Mouse (Mus musculus): Measurements from ENCODE around the gene Gm3417. TPM values are rescaled to one million over a fixed set of nuclear protein-coding genes. Genes with fewer than 3 reads are reported as not detected.

The Gm3417 gene
- not detected in 2 replicates for total RNA-seq (2023)

DNA sequence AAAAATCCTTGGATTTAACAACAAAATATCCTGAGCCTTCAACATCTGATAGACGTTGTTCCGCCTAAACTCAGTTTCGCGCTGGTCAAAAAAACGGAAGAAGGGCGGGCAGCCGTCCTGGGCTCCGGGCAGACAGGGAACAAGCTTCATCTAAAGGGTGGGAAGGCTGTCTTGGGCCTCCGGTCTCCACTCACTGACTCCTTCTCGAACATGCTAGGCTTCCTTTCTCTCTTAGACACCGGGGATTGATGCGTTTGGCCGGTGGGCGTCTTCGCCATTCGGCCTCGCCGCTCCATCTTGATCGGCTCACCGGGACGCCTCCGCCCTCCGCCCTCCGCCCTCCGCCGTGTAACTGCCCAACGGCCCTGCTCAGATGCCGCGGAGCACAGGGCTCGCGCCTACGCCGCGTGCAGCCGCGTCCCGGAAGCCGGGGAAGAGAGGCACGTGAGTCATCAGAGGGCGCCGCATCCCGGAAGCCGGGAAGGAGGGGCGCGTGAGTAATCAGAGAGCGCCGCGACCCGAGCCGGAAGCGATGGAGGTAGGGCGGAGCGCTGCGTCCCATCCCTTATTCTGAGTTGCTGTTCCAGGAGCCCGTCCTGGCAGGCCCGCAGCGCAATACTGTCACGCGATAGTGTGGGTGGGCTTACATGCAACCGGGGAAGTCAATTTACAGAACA, at the start of gene Gm3417, which contains the start of gene 9030025P20Rik:
Gene Gm3417, minus strand, starts transcription at position 429 of the 677 bp plus-strand sequence.
Gene 9030025P20Rik, plus strand, starts transcription at position 107 of the 677 bp plus-strand sequence.

GRCm38 (mm10) chr17:15009706-15010413, 31.3 kb upstream of the Gm3417 start, which contains the start of gene Gm3435:
Gm3435 (plus strand) TSS chr17:15010176.

DNA sequence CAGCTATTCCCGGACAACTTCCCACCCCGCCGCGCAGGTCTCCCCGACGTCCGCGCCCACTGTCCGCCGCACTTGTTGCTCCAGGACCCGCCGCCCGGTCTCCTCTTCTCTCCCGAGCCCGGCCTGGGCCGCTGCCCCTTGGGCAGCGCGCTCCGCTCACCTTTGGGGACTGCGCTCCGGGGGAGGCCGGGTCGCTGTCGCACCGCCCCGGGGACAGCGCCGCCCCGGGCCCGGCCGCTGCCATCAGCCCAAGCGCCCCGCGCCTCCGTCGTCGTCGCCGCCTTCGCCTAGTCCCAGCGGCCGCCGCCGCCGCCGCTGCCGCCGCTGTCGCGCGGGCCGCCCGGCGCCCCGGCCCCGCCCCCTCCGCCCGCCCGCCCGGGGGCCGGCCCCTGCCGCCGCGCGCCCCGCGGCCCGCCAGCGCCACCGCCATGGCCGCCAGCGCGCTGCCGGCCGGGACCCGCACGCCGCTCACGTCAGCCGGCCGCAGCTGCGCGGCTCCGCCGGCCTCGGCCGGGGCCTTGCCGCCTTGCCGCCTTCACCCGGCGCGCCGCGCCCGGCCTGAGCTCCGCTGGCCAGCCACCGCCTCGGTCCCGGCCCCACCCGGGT, 17.5 kb downstream of the Gm3417 start, which contains the start of gene Phf10:
Gene Phf10, minus strand, starts transcription at position 323 of the 606 bp plus-strand sequence.

DNA sequence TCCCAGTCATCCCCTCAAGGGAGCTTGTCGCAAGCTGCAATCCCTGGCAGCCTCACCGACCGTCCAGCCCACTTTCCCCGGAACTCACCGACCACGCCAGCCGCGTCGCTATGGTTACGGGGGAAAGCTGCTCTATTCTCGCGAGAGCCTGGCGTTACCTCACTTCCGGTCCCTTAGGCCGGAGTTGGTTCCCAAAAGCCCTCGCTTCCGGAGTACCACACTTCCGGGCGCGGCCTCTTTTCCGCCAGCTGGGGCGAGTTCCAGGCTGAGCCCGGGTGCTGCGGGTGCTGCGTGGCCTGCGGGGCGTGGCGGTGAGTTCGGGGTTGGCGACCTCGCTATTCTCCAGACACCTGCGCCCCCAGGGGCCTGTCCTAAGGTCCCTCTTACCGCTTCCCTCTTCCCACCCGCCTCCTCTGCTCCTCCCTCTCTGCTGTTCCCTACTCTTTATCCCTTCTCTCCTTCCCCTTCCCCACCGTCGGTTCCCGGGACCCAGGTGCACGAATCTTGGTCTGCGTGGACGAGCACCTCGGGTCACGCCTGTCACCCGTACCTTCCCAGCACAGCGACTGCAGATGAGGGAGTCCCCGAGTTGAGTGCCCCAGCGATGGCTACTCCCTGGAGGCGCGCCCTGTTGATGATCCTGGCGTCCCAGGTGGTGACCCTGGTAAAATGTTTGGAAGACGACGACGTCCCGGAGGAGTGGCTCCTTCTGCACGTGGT, 35.4 kb downstream of the Gm3417 start, which contains the start of the genes Wdr27 and 1600012H06Rik:
Gene Wdr27, minus strand, starts transcription at position 150 of the 720 bp plus-strand sequence.
Gene 1600012H06Rik, plus strand, starts transcription at position 176 of the 720 bp plus-strand sequence.

Other genes starting within 250 kb of the Gm3417 start
- gene Wdr27, start 35.6 kb downstream of the Gm3417 start, total RNA-seq (2023), result not detected in 2 replicates
- 20.8 and 23.1 TPM in 2 replicates for gene 1600012H06Rik, start 35.6 kb downstream of the Gm3417 start, total RNA-seq (2023)
- gene Phf10, start 17.5 kb downstream of the Gm3417 start, total RNA-seq (2023), result 33.9 and 44.3 TPM in 2 replicates
- 15.9 and 19.9 TPM in 2 replicates for gene 9030025P20Rik, start 322 bp downstream of the Gm3417 start, total RNA-seq (2023)
- gene Gm3435, start 31.4 kb upstream of the Gm3417 start, total RNA-seq (2023), result 3.9 and 7.4 TPM in 2 replicates
- gene Ermard, start 62.4 kb upstream of the Gm3417 start, total RNA-seq (2023), result 74.1 and 127 TPM in 2 replicates
- 1.5 TPM in 1 of 2 replicates, not detected in the other for gene Tcte3, start 62.7 kb upstream of the Gm3417 start, total RNA-seq (2023)
- 3.4 and 4.5 TPM in 2 replicates for gene Gm3448, start 62.7 kb upstream of the Gm3417 start, total RNA-seq (2023)